20 mouse cellular contexts compared by ENCODE assay signal in genomic region chr10:100695944-100696343, GRCm38 (mm10).
A peak's percentile ranks its signal among the peaks of the same experiment; 100 is the strongest.
DNase-seq lines count a peak whose midpoint lies in the region; ATAC-seq lines count a peak whose summit lies in the region.
"Had no signal": no experiment of that assay in that cellular context is flagged by ENCODE, and none has a peak within 500 bp of the region (broad histone marks: within the 10 kb centered on the region; RNA-seq: fewer than 3 reads in every experiment).

No protein-coding gene starts in this region.

- peak; percentile 64; the same call in 1 of the 2 replicates for ATAC-seq in common myeloid progenitor, adult 5-6 weeks (replicated peaks; ENCODE audit: low read depth, poor library complexity, severe bottlenecking)
- ATAC-seq in inflammation-experienced regulatory T-cells, adult 6 months, result peak; percentile 25
- ATAC-seq: forebrain, embryonic 13.5 days; forebrain, embryonic 16.5 days; intestine, embryonic 16.5 days had no signal

- peak; percentile 29 for DNase-seq in CD4-positive helper T cell, adult 2 months (ENCODE audit: low read depth, low spot score)
- DNase-seq in ovary, adult 18-20 months (ENCODE audit: low spot score), result no peak
- DNase-seq in liver, result no peak
- no peak for DNase-seq in yolk sac, embryonic 10.5 days (ENCODE audit: low spot score)
- DNase-seq: adrenal gland, postnatal 10 days; adrenal gland, postnatal 36 days; cerebellum, adult 18-20 months; cerebellum, adult 9-10 months; cerebellum, postnatal 25 days; embryo, embryonic 11 days; gastrocnemius, postnatal 10 days; gastrocnemius, postnatal 36 days; heart, adult 2 months; heart, postnatal 14 days; heart, postnatal 4 days had no signal
